Mouse (Mus musculus): ENCODE measurements at regions not wholly inside any gene's neighbourhood (a gene's known extent, or its start where the extent isn't known, plus 50 kb on each side); places are given as distances from the start of the nearest gene placed in this dataset.
"Not testable (repeated sequence)": the region's sequence is repeated elsewhere in the genome, so short reads cannot be mapped to it uniquely, and the experiment has no call there.

DNA sequence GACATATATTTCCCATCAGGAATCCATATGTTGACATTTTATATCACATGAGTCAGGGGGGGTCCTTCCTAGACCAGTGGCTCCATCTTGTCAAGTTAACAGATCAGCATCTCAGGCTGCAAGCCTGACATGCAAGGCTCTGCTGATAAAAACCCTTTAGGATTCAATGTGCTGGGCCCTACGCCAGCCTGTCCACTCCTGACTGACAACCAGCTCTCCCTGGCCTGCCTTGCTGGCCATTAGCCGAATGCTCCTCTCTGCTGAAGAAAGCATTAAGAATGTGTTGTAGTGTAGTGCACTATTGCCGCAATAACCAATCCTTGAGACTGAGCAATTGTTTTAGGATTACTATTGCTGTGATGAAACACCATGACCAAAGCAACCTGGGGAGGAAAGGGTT is 114.3 kb upstream of the Ywhaq start:
- no peak for TF ChIP-seq POLR2A (IDR thresholded peaks at IDR 0.05; ENCODE audit: insufficient read depth, low read length)
- no peak for TF ChIP-seq EP300 (IDR thresholded peaks at IDR 0.05; ENCODE audit: insufficient read depth, low read depth, low read length)
- TF ChIP-seq CTCF (IDR thresholded peaks at IDR 0.05; ENCODE audit: low read depth, low read length) = no peak
- Histone ChIP-seq H3K9me3 (replicated peaks; ENCODE audit: control insufficient read depth, insufficient read depth, low read length, poor library complexity, severe bottlenecking) (no peaks in the 10 kb centered on the region), H3K4me3 (ENCODE audit: low read depth, low read length) (no peak overlapping the region), H3K4me1 (ENCODE audit: control insufficient read depth, insufficient read depth, low read length) (no peaks in the 10 kb centered on the region), H3K27me3 (ENCODE audit: control insufficient read depth, insufficient read depth, low read length, poor library complexity, severe bottlenecking) (no peaks in the 10 kb centered on the region), H3K9ac (ENCODE audit: low read depth, poor library complexity, severe bottlenecking) (no peak overlapping the region), H3K27ac (ENCODE audit: insufficient read depth, low read length) (no peak overlapping the region), H3K36me3 (ENCODE audit: control insufficient read depth, insufficient read depth, low read length, poor library complexity, severe bottlenecking) (no peaks in the 10 kb centered on the region)

- H3K4me3 ChIP-seq (ENCODE audit: low read depth, low read length); H3K27ac ChIP-seq (ENCODE audit: insufficient read depth, low read length); H3K4me1 ChIP-seq (ENCODE audit: control insufficient read depth, insufficient read depth, low read length); H3K9ac ChIP-seq (ENCODE audit: low read depth, poor library complexity, severe bottlenecking); H3K27me3 ChIP-seq (ENCODE audit: control insufficient read depth, insufficient read depth, low read length, poor library complexity, severe bottlenecking); H3K9me3 ChIP-seq (replicated peaks; ENCODE audit: control insufficient read depth, insufficient read depth, low read length, poor library complexity, severe bottlenecking); H3K36me3 ChIP-seq (ENCODE audit: control insufficient read depth, insufficient read depth, low read length, poor library complexity, severe bottlenecking): not testable (repeated sequence)
Measured at GRCm38 (mm10) chr12:21529367-21529766, 111.9 kb upstream of the Ywhaq start.

DNA sequence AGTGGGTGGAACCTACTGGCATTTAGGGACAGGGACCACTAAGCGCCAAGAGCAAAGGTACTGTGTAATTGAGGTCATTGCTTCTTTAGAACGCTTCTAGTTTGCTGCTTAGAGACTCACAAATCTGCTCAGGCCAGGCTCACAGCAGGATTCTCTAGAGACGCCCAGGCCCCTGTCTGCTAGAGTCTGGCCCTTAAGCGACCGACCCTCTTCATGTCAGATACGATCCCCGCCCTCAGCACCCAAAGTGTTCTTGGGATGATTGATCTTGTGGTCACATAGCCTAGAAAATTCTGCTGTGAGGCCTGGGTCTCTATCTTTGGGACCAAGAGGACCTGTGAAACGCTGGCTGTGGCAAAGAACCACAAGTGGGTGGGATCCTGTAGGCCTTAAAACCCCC is 109.9 kb upstream of the Ywhaq start:
- not testable (repeated sequence) for H3K4me3 ChIP-seq (ENCODE audit: low read depth, low read length); H3K4me1 ChIP-seq (ENCODE audit: control insufficient read depth, insufficient read depth, low read length); H3K27ac ChIP-seq (ENCODE audit: insufficient read depth, low read length); H3K9me3 ChIP-seq (replicated peaks; ENCODE audit: control insufficient read depth, insufficient read depth, low read length, poor library complexity, severe bottlenecking); H3K36me3 ChIP-seq (ENCODE audit: control insufficient read depth, insufficient read depth, low read length, poor library complexity, severe bottlenecking); H3K9ac ChIP-seq (ENCODE audit: low read depth, poor library complexity, severe bottlenecking); H3K27me3 ChIP-seq (ENCODE audit: control insufficient read depth, insufficient read depth, low read length, poor library complexity, severe bottlenecking)

DNA sequence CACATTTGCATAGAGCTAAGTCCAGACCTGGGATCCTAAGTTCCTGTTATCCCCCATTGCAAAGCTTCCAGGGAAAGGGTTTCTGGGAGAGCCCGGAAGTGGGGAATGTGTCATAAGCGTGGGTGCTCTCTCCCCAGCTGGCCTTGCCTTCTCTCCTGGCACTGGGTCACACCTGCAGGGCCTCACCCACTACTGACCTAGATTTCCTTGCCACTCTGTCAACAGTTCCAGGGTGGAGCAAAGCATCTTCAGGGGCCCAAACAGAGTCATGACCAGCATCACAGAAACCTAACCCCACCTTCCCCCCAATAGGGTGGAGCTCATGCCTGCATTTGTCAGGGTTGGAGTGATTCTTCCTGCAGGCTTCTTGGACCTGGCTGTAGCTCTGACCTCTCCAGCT is 109.5 kb upstream of the Ywhaq start:
- H3K36me3 ChIP-seq (ENCODE audit: control insufficient read depth, insufficient read depth, low read length, poor library complexity, severe bottlenecking); H3K27me3 ChIP-seq (ENCODE audit: control insufficient read depth, insufficient read depth, low read length, poor library complexity, severe bottlenecking); H3K9ac ChIP-seq (ENCODE audit: low read depth, poor library complexity, severe bottlenecking); H3K27ac ChIP-seq (ENCODE audit: insufficient read depth, low read length); H3K9me3 ChIP-seq (replicated peaks; ENCODE audit: control insufficient read depth, insufficient read depth, low read length, poor library complexity, severe bottlenecking); H3K4me1 ChIP-seq (ENCODE audit: control insufficient read depth, insufficient read depth, low read length); H3K4me3 ChIP-seq (ENCODE audit: low read depth, low read length): not testable (repeated sequence)

DNA sequence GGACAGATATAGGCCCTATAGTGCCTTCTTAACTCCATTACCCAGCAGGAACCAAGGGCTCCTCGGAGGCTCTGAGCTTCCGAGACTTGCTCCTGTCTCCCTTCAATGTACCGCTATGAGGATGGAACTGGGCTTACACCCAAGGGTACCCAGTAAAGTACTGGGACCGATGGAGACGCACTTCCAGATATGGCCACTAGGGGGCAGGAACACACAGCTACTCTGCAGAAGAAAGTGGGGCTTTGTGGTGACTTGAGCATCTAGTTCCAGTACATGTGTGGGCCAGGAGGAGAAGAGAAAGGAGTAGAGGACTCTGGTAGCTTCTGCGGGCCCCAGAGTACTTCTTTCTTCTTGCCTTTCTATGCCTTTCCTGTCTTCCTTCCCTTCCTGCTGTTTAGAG is 108.1 kb upstream of the Ywhaq start:
- not testable (repeated sequence) for H3K9ac ChIP-seq (ENCODE audit: low read depth, poor library complexity, severe bottlenecking); H3K4me1 ChIP-seq (ENCODE audit: control insufficient read depth, insufficient read depth, low read length); H3K4me3 ChIP-seq (ENCODE audit: low read depth, low read length); H3K36me3 ChIP-seq (ENCODE audit: control insufficient read depth, insufficient read depth, low read length, poor library complexity, severe bottlenecking); H3K27ac ChIP-seq (ENCODE audit: insufficient read depth, low read length); H3K27me3 ChIP-seq (ENCODE audit: control insufficient read depth, insufficient read depth, low read length, poor library complexity, severe bottlenecking); H3K9me3 ChIP-seq (replicated peaks; ENCODE audit: control insufficient read depth, insufficient read depth, low read length, poor library complexity, severe bottlenecking)
- TF ChIP-seq CTCF (IDR thresholded peaks at IDR 0.05; ENCODE audit: low read depth, low read length) = peak; percentile 55

- no peak overlapping the region for H3K9ac ChIP-seq (ENCODE audit: low read depth, poor library complexity, severe bottlenecking)
- no peak overlapping the region for H3K4me3 ChIP-seq (ENCODE audit: low read depth, low read length)
- TF ChIP-seq CTCF (IDR thresholded peaks at IDR 0.05; ENCODE audit: low read depth, low read length) (no peak), POLR2A (IDR thresholded peaks at IDR 0.05; ENCODE audit: insufficient read depth, low read length) (no peak)
- H3K36me3 ChIP-seq (ENCODE audit: control insufficient read depth, insufficient read depth, low read length, poor library complexity, severe bottlenecking) = no peaks in the 10 kb centered on the region
- H3K4me1 ChIP-seq (ENCODE audit: control insufficient read depth, insufficient read depth, low read length) = no peaks in the 10 kb centered on the region
- H3K9me3 ChIP-seq (replicated peaks; ENCODE audit: control insufficient read depth, insufficient read depth, low read length, poor library complexity, severe bottlenecking) = 0 out of 2 replicates have a peak, but pooled peaks cover under 1% of the 10 kb centered on the region
- H3K27ac ChIP-seq (ENCODE audit: insufficient read depth, low read length) = no peak overlapping the region
- no peaks in the 10 kb centered on the region for H3K27me3 ChIP-seq (ENCODE audit: control insufficient read depth, insufficient read depth, low read length, poor library complexity, severe bottlenecking)
Measured at GRCm38 (mm10) chr12:21522621-21523020, 105.2 kb upstream of the Ywhaq start.

DNA sequence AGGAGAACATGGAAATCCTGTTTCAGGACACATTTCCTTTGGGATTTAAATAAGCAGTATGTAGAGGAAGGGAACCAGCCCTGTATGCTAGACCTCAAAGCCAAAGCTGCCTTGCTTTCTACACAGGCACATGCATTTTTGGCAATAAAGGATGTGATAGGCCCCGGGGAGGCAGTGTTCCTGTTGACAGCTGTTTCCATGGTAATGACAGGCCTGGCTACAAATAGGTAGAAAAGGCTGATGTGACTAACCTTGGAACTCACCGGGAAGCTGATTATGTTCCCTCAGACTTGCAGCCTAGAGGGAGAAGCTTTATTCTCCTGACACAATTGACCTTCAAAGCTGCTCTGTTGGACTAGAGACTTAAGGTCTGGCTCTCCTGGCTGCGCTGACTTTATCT is 101.6 kb upstream of the Ywhaq start:
- H3K4me3 ChIP-seq (ENCODE audit: low read depth, low read length) = no peak overlapping the region
- H3K9me3 ChIP-seq (replicated peaks; ENCODE audit: control insufficient read depth, insufficient read depth, low read length, poor library complexity, severe bottlenecking) = 0 out of 2 replicates have a peak, but pooled peaks cover 3% of the 10 kb centered on the region
- no peaks in the 10 kb centered on the region for H3K36me3 ChIP-seq (ENCODE audit: control insufficient read depth, insufficient read depth, low read length, poor library complexity, severe bottlenecking)
- H3K27me3 ChIP-seq (ENCODE audit: control insufficient read depth, insufficient read depth, low read length, poor library complexity, severe bottlenecking) = no peaks in the 10 kb centered on the region
- no peak overlapping the region for H3K9ac ChIP-seq (ENCODE audit: low read depth, poor library complexity, severe bottlenecking)
- TF ChIP-seq CTCF (IDR thresholded peaks at IDR 0.05; ENCODE audit: low read depth, low read length) (no peak), EP300 (IDR thresholded peaks at IDR 0.05; ENCODE audit: insufficient read depth, low read depth, low read length) (no peak), POLR2A (IDR thresholded peaks at IDR 0.05; ENCODE audit: insufficient read depth, low read length) (no peak)
- H3K4me1 ChIP-seq (ENCODE audit: control insufficient read depth, insufficient read depth, low read length) = no peaks in the 10 kb centered on the region
- H3K27ac ChIP-seq (ENCODE audit: insufficient read depth, low read length) = no peak overlapping the region

All from ES-Bruce4 (cell line).